Mouse (Mus musculus): ENCODE measurements around the gene Cacna1g.

The Cacna1g gene

GRCm38 (mm10) chr11:94359168-94359567, 114.8 kb downstream of the Cacna1g start:
- no peak for DNase-seq (ENCODE audit: low spot score in 2 of 2)

Measured in natural killer cell, adult 2 months (primary cell).